Mouse (Mus musculus) ES-E14 (cell line): ENCODE results near the gene Grm1. TPM values are rescaled to one million over a fixed set of nuclear protein-coding genes. Genes with fewer than 3 reads are reported as not detected.
"Not testable (repeated sequence)": the region's sequence is repeated elsewhere in the genome, so short reads cannot be mapped to it uniquely, and the experiment has no call there.

Source experiments
- DNase-seq: peaks from one replicate; pipeline ENCODE4 v3.0.0-alpha.2; 2013; ENCODE audit warnings: low read depth, low spot score
- H3K27ac ChIP-seq: 2 replicates; pipeline ENCODE4 v1.5.1; 2012; ENCODE audit warnings: low read depth, mild to moderate bottlenecking, low read length, moderate library complexity, mixed read lengths; ENCODE audit not compliant: poor library complexity, insufficient read depth, severe bottlenecking
- H3K36me3 ChIP-seq: 2 replicates; pipeline ENCODE4 v1.6.1; 2012; ENCODE audit warnings: mild to moderate bottlenecking, low read length, moderate library complexity, mixed read lengths; ENCODE audit not compliant: control insufficient read depth, poor library complexity, insufficient read depth, severe bottlenecking
- H3K4me1 ChIP-seq, 2 experiments: fragments of 150-350 bp in 1 of 2; sonication (generic) in 1 of 2; 2 replicates each; pipeline ENCODE4 v1.6.1; 2012; ENCODE audit warnings: low read length in 2 of 2, mild to moderate bottlenecking in 1 of 2, mixed read lengths in 1 of 2; ENCODE audit not compliant: control insufficient read depth in 2 of 2, insufficient read depth in 2 of 2, poor library complexity in 1 of 2
- H3K4me3 ChIP-seq, 2 experiments: fragments of 150-350 bp in 1 of 2; sonication (generic) in 1 of 2; 2 replicates each; pipeline ENCODE4 v1.5.1; 2012; ENCODE audit warnings: low read length in 2 of 2, low read depth in 1 of 2, mild to moderate bottlenecking in 1 of 2, mixed read lengths in 1 of 2; ENCODE audit not compliant: insufficient read depth in 1 of 2, poor library complexity in 1 of 2, severe bottlenecking in 1 of 2
- H3K9ac ChIP-seq: 2 replicates; pipeline ENCODE4 v1.6.1; 2012; ENCODE audit warnings: low read depth, mild to moderate bottlenecking, low read length, mixed read lengths; ENCODE audit not compliant: poor library complexity, insufficient read depth, severe bottlenecking
- H3K9me3 ChIP-seq: fragments of 150-350 bp; sonication (generic); 2 replicates; pipeline ENCODE4 v1.6.1; 2012; ENCODE audit warnings: low read depth, mild to moderate bottlenecking, low read length; ENCODE audit not compliant: control insufficient read depth, insufficient read depth
- CHD2 ChIP-seq: IDR thresholded peaks from 2 replicates; pipeline ENCODE4 v1.6.1; 2014; ENCODE audit warnings: mild to moderate bottlenecking, low read depth, low read length, inconsistent platforms
- HCFC1 ChIP-seq: IDR thresholded peaks from 2 replicates; pipeline ENCODE4 v1.6.1; 2012; ENCODE audit warnings: low read length, inconsistent platforms, borderline replicate concordance; ENCODE audit not compliant: insufficient read depth
- MAFK ChIP-seq: IDR thresholded peaks from 2 replicates; pipeline ENCODE4 v1.6.1; 2014; ENCODE audit warnings: mild to moderate bottlenecking, low read depth, low read length, inconsistent platforms; ENCODE audit not compliant: insufficient read depth
- ZC3H11A ChIP-seq: IDR thresholded peaks from 2 replicates; pipeline ENCODE4 v1.6.1; 2012; ENCODE audit warnings: low read depth, mild to moderate bottlenecking, inconsistent platforms, low read length, borderline replicate concordance
- ZNF384 ChIP-seq: IDR thresholded peaks from 2 replicates; pipeline ENCODE4 v1.6.1; 2012; ENCODE audit warnings: low read depth, low read length, inconsistent platforms
- in situ Hi-C, 2 experiments: fragments of 600-800 bp; cut with MboI; formaldehyde crosslinking; loops; one replicate each; pipeline ENCODE4 v1.15.1; 2025; ENCODE audit warnings: low sequenced_read_pairs in 2 of 2, inconsistent platforms in 1 of 2; ENCODE audit not compliant: unreplicated experiment in 2 of 2
- total RNA-seq: library from RNA; depleted of rRNA; stranded (reverse); fragments of 300-350 nt; gene quantifications from 2 replicates; pipeline ENCODE4 v1.2.3, GENCODE M21; 2012

Gene Grm1
- total RNA-seq, 1 experiment = not detected

- no peak for TF ChIP-seq ZC3H11A
- no peak for TF ChIP-seq MAFK
- TF ChIP-seq CHD2 = no peak
- TF ChIP-seq ZNF384 = no peak
- no peak for TF ChIP-seq HCFC1
- no peaks in the 10 kb centered on the region for H3K4me1 ChIP-seq
- in situ Hi-C loops = no loop called here
- H3K36me3 ChIP-seq = no peaks in the 10 kb centered on the region
- no peak overlapping the region for H3K9ac ChIP-seq
- no peak for DNase-seq
- no peaks in the 10 kb centered on the region for H3K9me3 ChIP-seq
- no peak overlapping the region for H3K4me3 ChIP-seq
- no peak overlapping the region for H3K27ac ChIP-seq
These were observed 20.7 kb downstream of the Grm1 start for GRCm38 (mm10) chr10:11061318-11062071.

- no peak overlapping the region for H3K27ac ChIP-seq
- H3K36me3 ChIP-seq = no peaks in the 10 kb centered on the region
- in situ Hi-C loops = no loop called here
- no peak for DNase-seq
- TF ChIP-seq MAFK = no peak
- TF ChIP-seq ZNF384 = no peak
- no peak for TF ChIP-seq ZC3H11A
- TF ChIP-seq HCFC1 = no peak
- TF ChIP-seq CHD2 = no peak
- no peak overlapping the region for H3K4me3 ChIP-seq
- no peak overlapping the region for H3K9ac ChIP-seq
- no peaks in the 10 kb centered on the region for H3K9me3 ChIP-seq
- no peaks in the 10 kb centered on the region for H3K4me1 ChIP-seq
These were observed 32.8 kb downstream of the Grm1 start for GRCm38 (mm10) chr10:11049361-11049760.

DNA sequence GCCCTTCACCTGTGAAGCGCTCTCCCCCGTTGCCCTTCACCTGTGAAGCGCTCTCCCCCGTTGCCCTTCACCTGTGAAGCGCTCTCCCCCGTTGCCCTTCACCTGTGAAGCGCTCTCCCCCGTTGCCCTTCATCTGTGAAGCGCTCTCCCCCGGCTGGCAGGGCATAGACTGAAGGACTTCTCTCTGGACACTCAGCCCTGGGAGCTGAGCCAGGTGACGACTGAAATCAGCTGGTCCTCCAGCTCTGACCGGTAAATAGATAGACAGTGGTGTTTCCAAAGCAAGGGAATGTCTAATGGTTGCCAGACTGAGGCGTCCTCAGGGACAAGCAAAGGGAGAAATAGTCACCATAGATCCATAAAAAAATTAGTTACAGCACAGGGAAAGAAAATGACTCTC is 36.7 kb downstream of the Grm1 start:
- H3K36me3 ChIP-seq, H3K4me3 ChIP-seq, in situ Hi-C loops, H3K9ac ChIP-seq, H3K27ac ChIP-seq, H3K9me3 ChIP-seq, DNase-seq, H3K4me1 ChIP-seq: not testable (repeated sequence)

DNA sequence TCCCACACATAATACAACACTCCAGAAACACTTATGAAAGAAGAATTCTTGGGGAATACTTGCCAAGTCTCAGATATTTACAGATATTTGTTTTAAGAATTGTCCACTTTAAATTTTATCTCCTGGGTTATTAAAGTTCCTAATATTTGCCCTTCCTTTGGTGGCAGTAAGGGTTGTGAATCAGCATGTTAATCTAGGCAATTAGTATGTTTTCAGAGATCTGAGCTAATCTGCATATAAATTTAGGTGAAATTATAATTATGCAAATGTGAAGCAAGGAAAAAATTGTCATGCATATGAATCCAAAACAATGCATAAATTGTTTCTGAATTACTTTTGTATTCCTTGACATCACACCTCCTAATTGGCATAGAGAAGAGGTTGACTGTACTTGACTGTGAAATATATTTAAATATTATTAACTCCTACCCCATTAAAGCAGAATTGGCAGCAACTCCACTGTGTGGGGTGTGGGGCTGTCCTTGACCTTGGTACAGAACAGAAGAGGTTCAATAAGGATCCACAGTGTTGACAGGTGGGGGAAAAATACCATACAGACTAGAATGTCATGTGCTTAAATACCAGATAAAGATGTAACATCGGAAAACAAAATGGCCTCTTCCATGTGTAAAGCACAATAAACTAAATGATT is 37.6 kb downstream of the Grm1 start:
- Histone ChIP-seq H3K4me3 (no peak overlapping the region), H3K36me3 (no peaks in the 10 kb centered on the region), H3K9ac (no peak overlapping the region), H3K4me1 (no peaks in the 10 kb centered on the region), H3K9me3 (no peaks in the 10 kb centered on the region), H3K27ac (no peak overlapping the region)
- DNase-seq = no peak
- TF ChIP-seq ZNF384 = no peak
- TF ChIP-seq ZC3H11A = no peak
- no peak for TF ChIP-seq CHD2
- in situ Hi-C loops = no loop called here

- H3K4me1 ChIP-seq = no peaks in the 10 kb centered on the region
- H3K9me3 ChIP-seq = no peaks in the 10 kb centered on the region
- in situ Hi-C loops = no loop called here
- no peak overlapping the region for H3K9ac ChIP-seq
- H3K27ac ChIP-seq = no peak overlapping the region
- no peak for DNase-seq
- H3K36me3 ChIP-seq = no peaks in the 10 kb centered on the region
- TF ChIP-seq ZC3H11A (peak; percentile 77), HCFC1 (no peak)
- H3K4me3 ChIP-seq = no peak overlapping the region
These were observed 42.8 kb downstream of the Grm1 start for GRCm38 (mm10) chr10:11039323-11039722.
